Mouse (Mus musculus): Measurements from ENCODE around the gene Cnih3.
A peak's percentile ranks its signal among the peaks of the same experiment; 100 is the strongest.

The Cnih3 gene

GRCm38 (mm10) chr1:181352367-181353199 is at the start of gene Cnih3:
Gene Cnih3 (plus strand): TSS chr1:181352628.
- peak; percentile 83 for DNase-seq (ENCODE audit: low spot score)

- DNase-seq (ENCODE audit: low spot score): no peak
Measured at GRCm38 (mm10) chr1:181307981-181308380, 44.4 kb upstream of the Cnih3 start.

- DNase-seq (ENCODE audit: low spot score): no peak
Measured at GRCm38 (mm10) chr1:181310712-181311111, 41.7 kb upstream of the Cnih3 start.

- no peak for DNase-seq (ENCODE audit: low spot score)
Measured at GRCm38 (mm10) chr1:181312115-181313045, 40.0 kb upstream of the Cnih3 start.

- no peak for DNase-seq (ENCODE audit: low spot score)
Measured at GRCm38 (mm10) chr1:181313046-181313415, 39.4 kb upstream of the Cnih3 start.

- no peak for DNase-seq (ENCODE audit: low spot score)
Measured at GRCm38 (mm10) chr1:181314301-181314700, 38.1 kb upstream of the Cnih3 start.

GRCm38 (mm10) chr1:181315350-181315749 is 37.1 kb upstream of the Cnih3 start:
- no peak for DNase-seq (ENCODE audit: low spot score)

- no peak for DNase-seq (ENCODE audit: low spot score)
Measured at GRCm38 (mm10) chr1:181316571-181316970, 35.9 kb upstream of the Cnih3 start.

- DNase-seq (ENCODE audit: low spot score): no peak
Measured at GRCm38 (mm10) chr1:181319466-181319865, 33.0 kb upstream of the Cnih3 start.

- DNase-seq (ENCODE audit: low spot score): no peak
Measured at GRCm38 (mm10) chr1:181321149-181321548, 31.3 kb upstream of the Cnih3 start.

- no peak for DNase-seq (ENCODE audit: low spot score)
Measured at GRCm38 (mm10) chr1:181323134-181323533, 29.3 kb upstream of the Cnih3 start.

- DNase-seq (ENCODE audit: low spot score): no peak
Measured at GRCm38 (mm10) chr1:181327137-181327536, 25.3 kb upstream of the Cnih3 start.

GRCm38 (mm10) chr1:181327636-181328420 is 24.6 kb upstream of the Cnih3 start:
- DNase-seq (ENCODE audit: low spot score): no peak

GRCm38 (mm10) chr1:181329110-181329509 is 23.3 kb upstream of the Cnih3 start:
- DNase-seq (ENCODE audit: low spot score): no peak

- DNase-seq (ENCODE audit: low spot score): no peak
Measured at GRCm38 (mm10) chr1:181332597-181332996, 19.8 kb upstream of the Cnih3 start.

GRCm38 (mm10) chr1:181334329-181335018 is 18.0 kb upstream of the Cnih3 start:
- no peak for DNase-seq (ENCODE audit: low spot score)

- DNase-seq (ENCODE audit: low spot score): no peak
Measured at GRCm38 (mm10) chr1:181335019-181335365, 17.4 kb upstream of the Cnih3 start.

- DNase-seq (ENCODE audit: low spot score): no peak
Measured at GRCm38 (mm10) chr1:181335388-181335787, 17.0 kb upstream of the Cnih3 start.

- no peak for DNase-seq (ENCODE audit: low spot score)
Measured at GRCm38 (mm10) chr1:181336857-181337256, 15.6 kb upstream of the Cnih3 start.

GRCm38 (mm10) chr1:181339106-181339505 is 13.3 kb upstream of the Cnih3 start:
- no peak for DNase-seq (ENCODE audit: low spot score)

GRCm38 (mm10) chr1:181345547-181345946 is 6.9 kb upstream of the Cnih3 start:
- peak; percentile 33 for DNase-seq (ENCODE audit: low spot score)

- DNase-seq (ENCODE audit: low spot score): no peak
Measured at GRCm38 (mm10) chr1:181352043-181352366, 423 bp upstream of the Cnih3 start.

Data from embryo, embryonic 10 days (tissue).